Mouse (Mus musculus): ENCODE data around the gene Ocln.
"Not testable (repeated sequence)": the region's sequence is repeated elsewhere in the genome, so short reads cannot be mapped to it uniquely, and the experiment has no call there.

- TF ChIP-seq CEBPB (IDR thresholded peaks at IDR 0.05; ENCODE audit: insufficient read depth, poor library complexity, severe bottlenecking); MAX (IDR thresholded peaks at IDR 0.05; ENCODE audit: low read depth); POLR2A (IDR thresholded peaks at IDR 0.05; ENCODE audit: insufficient read length, low read depth); TCF12 (IDR thresholded peaks at IDR 0.05; ENCODE audit: insufficient read depth, poor library complexity, severe bottlenecking); POLR2AphosphoS2 (IDR thresholded peaks at IDR 0.05; ENCODE audit: insufficient read length, low read depth); MYOD1 (IDR thresholded peaks at IDR 0.05; ENCODE audit: control insufficient read depth in 1 of 3, insufficient read length in 2 of 3, low read depth in 2 of 3): not testable (repeated sequence)
Measured at GRCm38 (mm10) chr13:100452415-100453127, 99.9 kb downstream of the Ocln start, which contains the start of gene Naip1.

All from myocyte (in vitro differentiated cells).